Mouse (Mus musculus) ES-Bruce4 (cell line): ENCODE results near the gene Pde4dip.

Source experiments
- CTCF ChIP-seq: IDR thresholded peaks from one replicate; pipeline ENCODE4 v1.8.1; 2011; ENCODE audit warnings: low read depth, low read length
- EP300 ChIP-seq: IDR thresholded peaks from 2 replicates; pipeline ENCODE4 v1.6.1; 2011; ENCODE audit warnings: low read depth, low read length; ENCODE audit not compliant: insufficient read depth
- POLR2A ChIP-seq: IDR thresholded peaks from one replicate; pipeline ENCODE4 v1.8.1; 2011; ENCODE audit warnings: low read length; ENCODE audit not compliant: insufficient read depth

DNA sequence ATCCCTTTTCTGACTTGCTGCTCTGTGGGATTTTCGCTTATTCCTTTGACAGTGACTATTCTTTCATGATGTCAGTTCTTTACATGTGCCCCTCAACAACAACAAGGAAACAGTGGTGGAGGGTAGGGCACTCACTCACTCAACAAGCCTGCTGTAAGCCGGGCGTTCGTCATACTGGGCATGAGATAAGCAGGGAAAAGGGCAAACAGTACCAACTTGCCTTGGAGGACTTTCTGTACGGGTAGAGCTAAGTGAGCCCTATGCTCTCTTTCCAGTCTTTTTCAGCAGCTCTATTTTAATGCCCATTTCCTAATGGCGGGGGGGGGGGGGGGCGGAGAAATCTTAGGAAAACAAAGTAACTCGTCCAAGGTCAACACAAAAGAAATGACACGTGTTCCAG lies 246.5 kb downstream of the Pde4dip start:
- TF ChIP-seq CTCF (no peak), EP300 (no peak), POLR2A (no peak)
